8 mouse cellular contexts compared by ENCODE assay signal in the genomic region with DNA sequence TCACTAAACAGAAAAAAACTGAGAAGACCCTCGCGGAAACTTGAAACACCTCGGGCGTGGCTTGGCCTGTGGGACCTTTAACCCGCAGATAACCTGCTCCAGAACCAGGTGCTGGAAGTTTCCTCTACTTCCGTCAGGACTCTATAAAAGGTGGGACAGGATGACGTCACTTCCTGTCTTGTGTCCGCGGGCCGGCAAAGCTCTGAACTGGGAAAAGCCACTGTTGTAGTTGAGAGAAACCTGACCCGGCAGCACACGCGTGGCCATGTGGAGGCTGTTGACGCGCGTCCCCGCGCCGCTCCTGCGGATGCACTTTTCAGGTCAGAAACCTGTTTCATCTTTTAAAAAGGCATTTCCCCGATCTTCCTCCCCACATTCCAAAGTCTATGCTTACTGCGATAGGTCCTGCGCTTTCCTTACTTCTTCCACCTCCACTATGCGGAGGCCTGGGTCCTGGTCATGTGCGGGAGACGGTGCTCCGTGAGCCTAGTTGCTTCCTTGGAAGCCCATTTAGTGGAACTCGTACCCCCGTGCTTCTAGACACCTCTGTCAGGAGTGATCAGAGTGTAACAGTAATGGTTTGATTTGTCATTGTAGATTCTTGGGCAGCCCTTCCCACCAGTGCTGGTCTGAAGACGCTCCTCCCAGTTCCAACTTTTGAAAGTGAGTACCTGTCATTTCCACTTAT. TPM values are rescaled to one million over a fixed set of nuclear protein-coding genes. Genes with fewer than 3 reads are reported as not detected.
DNase-seq lines count a peak whose midpoint lies in the region; ATAC-seq and TF ChIP-seq lines count a peak whose summit lies in the region.

A gene (plus strand): TSS at position 187 of the 688 bp plus-strand sequence.

- intact Hi-C loops in heart, adult 2 months (cut with DNase I) = loop anchor here (2.0 kb wide), 2 partner anchors 142 to 242 kb away; a partner anchor contains a TSS

- peaks cover 21% of the 10 kb centered on the region for H3K36me3 ChIP-seq in embryonic facial prominence, embryonic 14.5 days (ENCODE audit: control insufficient read depth, insufficient read depth, low read length)
- H3K36me3 ChIP-seq in heart, adult 2 months (ENCODE audit: control insufficient read depth, insufficient read depth, low read length) = no peaks in the 10 kb centered on the region
- H3K36me3 ChIP-seq in limb, embryonic 13.5 days = peaks cover 25% of the 10 kb centered on the region
- peaks cover 8% of the 10 kb centered on the region for H3K36me3 ChIP-seq in midbrain, embryonic 16.5 days (ENCODE audit: control insufficient read depth, insufficient read depth, low read length)

- no peaks in the 10 kb centered on the region for H3K9me3 ChIP-seq in embryonic facial prominence, embryonic 14.5 days (ENCODE audit: control insufficient read depth, low read length)
- H3K9me3 ChIP-seq in limb, embryonic 13.5 days = no peaks in the 10 kb centered on the region
- no peaks in the 10 kb centered on the region for H3K9me3 ChIP-seq in midbrain, embryonic 16.5 days (replicated peaks; ENCODE audit: control insufficient read depth, low read length, poor library complexity, severe bottlenecking)

- ATAC-seq in embryonic facial prominence, embryonic 14.5 days (ENCODE audit: low read depth) = peak; percentile 94
- peak; percentile 95 for ATAC-seq in limb, embryonic 13.5 days (ENCODE audit: low FRiP score, low read depth)
- peak; percentile 93 for ATAC-seq in midbrain, embryonic 16.5 days

- peak; percentile 96 for DNase-seq in 3T3-L1 (ENCODE audit: low read depth, low spot score)
- peak; percentile 65 to 73 for DNase-seq in adrenal gland, postnatal 4 days (ENCODE audit: low spot score in 2 of 2)
- DNase-seq in embryonic facial prominence, embryonic 14.5 days (ENCODE audit: low spot score) = peak; percentile 94
- peak; percentile 86 for DNase-seq in heart, adult 2 months
- DNase-seq in kidney, adult 8-10 months = peak; percentile 86 to 93
- DNase-seq in spleen, postnatal 10 days (ENCODE audit: low spot score in 2 of 2) = peak; percentile 84 to 87

- H3K27me3 ChIP-seq in embryonic facial prominence, embryonic 14.5 days (replicated peaks; ENCODE audit: control insufficient read depth, insufficient read depth, low read length) = no peaks in the 10 kb centered on the region
- no peaks in the 10 kb centered on the region for H3K27me3 ChIP-seq in heart, adult 2 months (ENCODE audit: control insufficient read depth, insufficient read depth, low read length)
- no peaks in the 10 kb centered on the region for H3K27me3 ChIP-seq in limb, embryonic 13.5 days
- H3K27me3 ChIP-seq in midbrain, embryonic 16.5 days (ENCODE audit: control insufficient read depth, insufficient read depth, low read depth, low read length) = no peaks in the 10 kb centered on the region

- WGBS in embryonic facial prominence, embryonic 14.5 days = 0% methylated on average over 30 of the region's 30 CpGs
- WGBS in heart, adult 2 months = 1% methylated on average over 30 of the region's 30 CpGs
- WGBS in limb, embryonic 13.5 days = under 1% methylated on average over 30 of the region's 30 CpGs
- WGBS in midbrain, embryonic 16.5 days = 1% methylated on average over 30 of the region's 30 CpGs

- H3K4me2 ChIP-seq in embryonic facial prominence, embryonic 14.5 days (ENCODE audit: low read depth, low read length) = peak within 1 kb of the TSS; percentile 67
- H3K4me2 ChIP-seq in limb, embryonic 13.5 days (replicated peaks) = peak within 1 kb of the TSS; percentile 74
- peak within 1 kb of the TSS; percentile 71 for H3K4me2 ChIP-seq in midbrain, embryonic 16.5 days (ENCODE audit: low read length)

- H3K79me2 ChIP-seq in heart, adult 2 months (replicated peaks; ENCODE audit: control insufficient read depth, insufficient read depth, low read length) = no peaks in the 10 kb centered on the region

- peak; percentile 78 for TF ChIP-seq POLR2A in heart, adult 2 months (IDR thresholded peaks at IDR 0.05; ENCODE audit: insufficient read depth, low read depth, low read length)

- H3K4me3 ChIP-seq in embryonic facial prominence, embryonic 14.5 days (ENCODE audit: low read depth, low read length) = peak within 1 kb of the TSS; percentile 63
- peak within 1 kb of the TSS; percentile 78 for H3K4me3 ChIP-seq in heart, adult 2 months
- H3K4me3 ChIP-seq in limb, embryonic 13.5 days = peak within 1 kb of the TSS; percentile 65
- H3K4me3 ChIP-seq in midbrain, embryonic 16.5 days (ENCODE audit: low read depth, low read length) = peak within 1 kb of the TSS; percentile 54

- H3K9ac ChIP-seq in embryonic facial prominence, embryonic 14.5 days (ENCODE audit: low read depth, low read length) = peak within 1 kb of the TSS; percentile 79
- H3K9ac ChIP-seq in heart, adult 2 months (ENCODE audit: low read depth, low read length) = peak within 1 kb of the TSS; percentile 77
- peak within 1 kb of the TSS; percentile 75 for H3K9ac ChIP-seq in limb, embryonic 13.5 days
- H3K9ac ChIP-seq in midbrain, embryonic 16.5 days (ENCODE audit: low read depth, low read length) = peak within 1 kb of the TSS; percentile 65

- peaks cover 4% of the 10 kb centered on the region; the same call in 1 of the 2 replicates for H3K4me1 ChIP-seq in embryonic facial prominence, embryonic 14.5 days (ENCODE audit: control insufficient read depth, insufficient read depth, low read length)
- H3K4me1 ChIP-seq in heart, adult 2 months (ENCODE audit: control insufficient read depth, insufficient read depth, low read length) = peaks cover 1% of the 10 kb centered on the region; the same call in 1 of the 2 replicates
- peaks cover 8% of the 10 kb centered on the region for H3K4me1 ChIP-seq in limb, embryonic 13.5 days
- H3K4me1 ChIP-seq in midbrain, embryonic 16.5 days (ENCODE audit: control insufficient read depth, insufficient read depth, low read length) = peaks cover 8% of the 10 kb centered on the region

- no peak for TF ChIP-seq CTCF in heart, adult 2 months (IDR thresholded peaks at IDR 0.05)

- 0 out of 2 replicates have a peak, but pooled peaks have one; percentile 9 for TF ChIP-seq EP300 in heart, adult 2 months (IDR thresholded peaks at IDR 0.05; ENCODE audit: insufficient read depth, low read depth, low read length)

- H3K27ac ChIP-seq in embryonic facial prominence, embryonic 14.5 days (replicated peaks; ENCODE audit: low read depth, low read length) = peak within 1 kb of the TSS; percentile 57; the same call in 1 of the 2 replicates
- peak within 1 kb of the TSS; percentile 51 for H3K27ac ChIP-seq in heart, adult 2 months
- H3K27ac ChIP-seq in limb, embryonic 13.5 days = peak within 1 kb of the TSS; percentile 49; the same call in 1 of the 2 replicates
- peak within 1 kb of the TSS; percentile 10; the same call in 1 of the 2 replicates for H3K27ac ChIP-seq in midbrain, embryonic 16.5 days (ENCODE audit: low read length)

RNA-seq across cellular contexts. Expression of the gene that starts here (rescaled TPM):
- total RNA-seq in adrenal gland, postnatal 4 days (2021) = 10 to 100 TPM; 48.8 to 53.8 TPM
- 48.9 and 51.9 TPM in 2 replicates for polyA plus RNA-seq in embryonic facial prominence, embryonic 14.5 days (2014; fragmentation: Nextera tagmentation; extraction: Ambion mirVana)
- total RNA-seq in heart, adult 2 months (2021) = 100 to 1,000 TPM in 1 of 2 experiments, 10 to 100 TPM in 1; 99.5 to 109 TPM
- polyA plus RNA-seq in heart, adult 2 months (2012; rRNA removed) = 41.8 and 58.7 TPM in 2 replicates
- polyA plus RNA-seq in limb, embryonic 13.5 days (2015; fragmentation: Nextera tagmentation; extraction: Ambion mirVana) = 42.8 and 46.0 TPM in 2 replicates
- polyA plus RNA-seq in midbrain, embryonic 16.5 days (2015; fragmentation: Nextera tagmentation; extraction: Ambion mirVana) = 45.7 and 46.3 TPM in 2 replicates

Comparison
In these comparisons a context has a peak if more than half of its experiments do, and no peak if none do; other contexts are left out.
1. Peak in every context shown above with its lines: DNase-seq, ATAC-seq, H3K4me3 ChIP-seq and H3K27ac ChIP-seq.